Mouse (Mus musculus): ENCODE measurements around the gene Macf1.
A peak's percentile ranks its signal among the peaks of the same experiment; 100 is the strongest.

The Macf1 gene

GRCm38 (mm10) chr4:123684260-123684659 lies at the start of gene Macf1:
Gene Macf1, minus strand, starts transcription at chr4:123684360.
- no peak for DNase-seq

GRCm38 (mm10) chr4:123733532-123733931 lies 49.4 kb upstream of the Macf1 start:
- no peak for DNase-seq

GRCm38 (mm10) chr4:123732921-123733320 lies 48.8 kb upstream of the Macf1 start:
- DNase-seq, result no peak

DNA sequence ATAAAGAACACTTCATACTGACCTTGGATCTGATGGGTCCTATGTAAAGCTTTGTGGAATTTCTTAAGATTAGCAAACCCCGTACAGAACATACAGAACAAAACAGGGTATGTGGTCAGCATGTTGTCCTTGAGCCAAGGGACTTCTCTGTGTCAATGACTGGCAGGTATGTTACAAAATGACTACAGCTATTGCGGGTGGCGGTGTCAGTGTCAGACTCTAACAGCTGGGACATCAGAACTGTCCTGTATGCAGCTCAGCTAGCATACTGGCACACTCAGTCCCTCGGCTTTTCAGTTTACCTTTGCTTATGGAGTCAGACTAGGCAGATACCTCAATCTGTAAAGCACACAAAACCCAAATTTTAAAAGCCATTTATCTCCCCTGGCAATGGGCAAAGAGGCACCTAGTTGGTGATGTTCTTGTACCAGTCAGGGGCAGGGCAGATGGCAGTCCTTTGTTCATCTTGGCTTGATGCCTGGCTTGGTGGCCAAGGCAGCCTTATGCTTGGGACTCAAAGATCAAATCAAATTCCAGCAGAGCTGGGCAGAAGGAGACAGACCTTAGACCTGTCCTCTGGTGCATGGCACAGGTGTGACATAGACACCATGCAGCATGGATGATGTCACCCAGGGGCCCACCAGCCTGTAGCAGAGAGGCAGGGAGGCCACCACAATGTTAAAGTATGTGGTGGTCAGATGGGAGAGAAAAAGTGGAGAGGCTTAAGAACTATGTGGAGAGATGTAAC lies 48.2 kb upstream of the Macf1 start:
- DNase-seq, result no peak

DNA sequence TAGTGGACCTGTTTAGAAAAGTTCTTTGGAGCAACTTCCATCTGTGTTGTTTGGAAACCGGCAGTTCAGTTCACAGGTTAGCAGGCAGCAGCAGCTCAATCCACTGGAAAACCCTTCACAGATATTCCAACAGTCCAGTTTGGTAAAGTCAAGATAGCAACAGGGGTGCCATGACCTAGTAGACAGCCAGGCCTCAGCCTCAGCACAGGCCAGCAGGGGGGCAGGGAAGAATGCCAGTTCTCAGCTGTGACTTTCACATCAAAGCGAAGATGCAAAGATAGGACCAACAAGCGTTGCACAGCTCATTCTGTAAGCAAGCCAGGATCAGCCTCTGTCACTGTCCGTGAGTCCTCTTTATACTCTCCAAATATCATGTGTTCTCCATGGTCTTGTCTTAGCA lies 37.6 kb upstream of the Macf1 start:
- no peak for DNase-seq

DNA sequence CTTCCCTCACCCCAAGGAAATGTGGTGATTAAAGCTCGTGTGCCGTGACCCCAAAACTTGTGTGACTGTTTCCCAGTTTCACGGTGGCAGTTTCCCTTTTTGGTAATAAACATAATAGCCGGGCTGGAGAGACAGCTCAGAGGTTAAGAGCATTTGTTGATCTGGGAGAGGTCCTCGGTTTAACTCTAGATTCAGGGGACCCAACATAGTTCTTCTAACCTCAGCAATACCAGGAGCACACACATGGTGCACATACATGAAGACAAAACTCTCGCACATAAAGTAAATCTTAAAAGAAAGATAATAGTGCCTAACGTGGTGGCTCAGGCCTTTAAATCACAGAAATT lies 34.2 kb upstream of the Macf1 start:
- DNase-seq, result no peak

- DNase-seq, result peak; percentile 97
Measured at GRCm38 (mm10) chr4:123717574-123718433, 33.6 kb upstream of the Macf1 start, which contains the start of gene Ndufs5. Gene Ndufs5, minus strand, starts transcription at chr4:123718202.

- no peak for DNase-seq
Measured at GRCm38 (mm10) chr4:123712431-123712830, 28.3 kb upstream of the Macf1 start.

DNA sequence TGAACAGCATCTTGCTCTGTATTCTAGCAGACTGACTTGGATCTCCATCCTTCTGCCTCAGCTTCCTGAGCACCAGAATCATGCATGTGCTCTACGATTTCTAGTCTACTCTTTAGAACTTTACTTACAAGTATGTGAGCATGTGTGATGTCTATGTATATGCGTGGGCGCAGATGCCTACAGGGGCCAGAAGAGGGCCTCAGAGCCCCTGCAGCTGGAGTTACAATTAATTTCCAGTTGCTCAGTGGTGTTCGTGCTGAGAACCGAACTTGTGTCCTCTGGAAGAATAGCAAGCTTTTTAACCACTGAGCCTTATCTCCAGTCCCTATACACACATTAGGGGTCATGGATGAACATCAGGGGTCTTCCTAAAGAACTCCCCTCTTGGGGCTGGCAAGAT lies 23.2 kb upstream of the Macf1 start:
- DNase-seq, result no peak

DNA sequence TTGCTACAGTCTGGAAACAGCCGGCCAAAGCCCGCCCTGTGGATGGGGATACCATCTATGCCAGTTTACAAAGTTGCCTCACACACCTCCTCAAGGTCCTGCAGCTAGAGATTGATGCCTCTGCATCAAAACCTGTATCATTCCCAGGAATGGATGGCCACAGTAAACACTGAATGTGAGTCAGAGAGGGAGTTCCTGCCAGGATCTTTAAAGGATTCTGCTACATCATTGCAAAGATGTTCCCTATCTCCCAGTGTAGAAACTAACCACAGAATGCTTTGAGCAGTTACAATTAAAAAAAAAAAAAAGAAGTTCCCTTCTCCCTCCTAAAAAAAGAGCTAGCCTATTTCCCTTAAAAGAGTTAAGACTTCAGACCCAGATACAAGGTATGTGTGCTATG lies 21.2 kb upstream of the Macf1 start:
- no peak for DNase-seq

GRCm38 (mm10) chr4:123693384-123693783 lies 9.2 kb upstream of the Macf1 start:
- DNase-seq, result no peak

DNA sequence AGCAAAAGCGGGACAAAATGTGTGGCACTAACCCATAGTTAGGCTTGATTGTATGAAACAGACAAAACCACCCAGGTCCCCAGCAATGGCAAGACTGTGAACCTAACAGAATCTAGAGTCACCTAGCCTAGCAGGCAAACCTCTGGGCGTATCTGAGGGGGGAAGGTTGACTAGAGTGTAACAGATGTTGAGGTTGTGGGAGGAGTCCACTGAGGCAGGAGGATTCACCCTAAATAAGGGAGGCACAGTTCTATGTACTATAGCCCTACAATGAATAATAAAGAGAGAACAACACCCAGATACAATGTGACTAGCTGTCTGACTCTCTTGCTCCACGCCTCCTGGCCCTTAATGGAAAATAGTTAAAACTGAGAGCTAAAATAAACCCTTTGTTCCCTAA lies 7.9 kb upstream of the Macf1 start:
- DNase-seq, result no peak

DNA sequence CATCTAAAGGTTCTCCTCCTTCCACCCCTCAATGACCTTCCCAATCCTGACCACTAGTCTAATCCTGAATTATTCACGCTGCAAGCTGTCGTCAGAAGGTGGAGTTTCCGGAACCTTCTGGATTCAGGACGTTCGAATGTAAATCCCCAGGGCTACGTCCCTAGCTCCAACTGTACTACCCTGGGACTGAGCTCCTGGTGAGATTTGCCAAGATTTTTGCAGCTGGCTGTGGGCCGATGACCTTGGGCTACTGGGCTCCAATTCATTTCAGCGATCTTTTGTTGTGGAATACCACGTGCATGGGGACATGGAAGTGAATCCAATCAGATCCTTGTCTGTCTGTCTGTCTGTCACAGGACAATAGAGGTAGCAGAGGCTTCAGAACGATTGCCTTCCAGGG lies 6.2 kb upstream of the Macf1 start:
- DNase-seq, result no peak

DNA sequence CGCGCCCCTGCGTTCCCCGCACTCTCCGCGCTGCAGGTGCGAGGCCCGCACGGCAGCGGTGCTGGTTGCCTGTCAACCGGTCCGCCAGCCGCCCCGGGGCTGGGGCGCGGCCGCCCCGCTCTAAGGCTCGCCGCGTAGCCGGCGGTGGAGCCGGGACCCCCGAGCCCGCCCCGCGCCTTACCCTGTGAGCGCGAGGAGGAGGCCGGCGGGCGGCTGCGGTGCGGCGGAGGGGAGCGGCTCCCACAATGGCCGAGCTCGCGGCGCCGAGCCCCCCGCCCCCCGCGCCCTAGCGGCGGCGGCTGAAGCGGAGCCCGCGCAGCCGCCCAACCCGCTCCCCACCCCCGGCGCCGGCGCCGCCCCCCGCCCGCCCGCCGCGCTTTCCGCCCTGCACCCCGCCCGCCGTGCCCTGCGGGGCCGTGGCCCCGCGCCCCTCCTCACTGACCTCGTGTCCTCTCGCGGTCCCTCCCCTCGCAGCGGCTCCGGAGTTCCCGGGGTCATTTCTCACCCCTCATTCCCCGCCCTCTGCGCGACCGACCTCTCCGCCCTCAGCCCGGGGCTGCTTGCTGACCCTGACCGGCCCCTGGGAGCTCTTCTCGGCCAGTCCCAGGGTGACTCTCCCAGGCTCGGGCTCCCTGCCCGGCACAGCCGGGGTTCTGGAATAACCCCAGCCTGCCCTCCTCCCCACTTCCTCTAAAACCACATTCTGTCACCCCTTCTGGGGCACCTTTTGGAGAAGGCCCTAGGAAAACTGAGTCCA lies 3.0 kb upstream of the Macf1 start:
- DNase-seq, result peak; percentile 64

DNA sequence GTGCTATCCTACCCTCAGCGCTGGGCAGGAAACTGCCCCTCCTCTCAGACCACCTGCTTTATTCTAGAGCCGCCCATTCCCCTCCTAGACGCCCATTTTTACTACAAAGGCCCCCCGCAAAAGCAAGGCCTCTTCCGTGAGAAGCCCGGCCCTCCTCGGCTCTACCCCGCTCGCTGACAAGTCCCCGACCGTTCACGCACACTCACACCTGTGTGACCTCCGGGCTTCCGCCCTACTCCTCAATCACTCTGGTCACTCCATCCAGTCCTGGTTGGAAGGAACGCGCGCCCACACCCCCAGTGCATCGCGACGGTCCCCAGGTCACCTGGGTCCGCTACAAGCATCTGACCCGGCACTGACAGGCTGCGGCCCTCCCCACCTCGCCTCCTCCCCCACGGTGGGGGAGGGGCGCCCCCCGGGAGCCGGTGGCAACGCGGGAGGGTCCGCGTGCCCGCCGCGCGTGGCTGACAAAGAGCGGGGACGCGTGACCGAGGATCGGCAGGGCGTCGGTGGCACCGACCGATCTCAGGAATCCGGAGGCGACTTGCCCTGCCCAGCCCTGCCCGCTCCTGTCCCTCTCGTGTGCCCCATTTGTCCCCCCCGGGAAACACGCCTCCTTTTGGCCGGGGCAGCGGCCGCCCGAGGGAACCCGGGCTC lies 2.3 kb upstream of the Macf1 start:
- no peak for DNase-seq

- DNase-seq, result no peak
Measured at GRCm38 (mm10) chr4:123685506-123686242, 1.5 kb upstream of the Macf1 start.

DNA sequence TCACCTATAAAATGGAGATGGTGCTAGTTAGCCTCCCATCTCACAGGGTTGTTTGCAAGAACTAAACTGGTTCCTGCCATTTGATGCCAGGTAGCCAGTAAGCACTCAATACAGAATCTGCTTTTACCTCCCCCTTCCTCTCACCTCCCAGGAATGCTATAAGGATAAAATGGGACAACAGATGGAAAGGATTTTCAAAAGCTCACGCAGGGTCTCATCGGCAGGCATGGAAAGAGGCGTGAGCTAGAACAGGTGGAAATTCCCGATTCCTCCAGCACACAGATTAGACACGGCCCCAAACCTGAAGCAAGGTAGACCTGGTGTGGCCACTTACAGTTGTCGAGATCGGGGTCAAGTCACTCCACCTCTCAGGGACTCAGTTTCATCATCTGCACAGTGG lies 886 bp upstream of the Macf1 start:
- no peak for DNase-seq

DNA sequence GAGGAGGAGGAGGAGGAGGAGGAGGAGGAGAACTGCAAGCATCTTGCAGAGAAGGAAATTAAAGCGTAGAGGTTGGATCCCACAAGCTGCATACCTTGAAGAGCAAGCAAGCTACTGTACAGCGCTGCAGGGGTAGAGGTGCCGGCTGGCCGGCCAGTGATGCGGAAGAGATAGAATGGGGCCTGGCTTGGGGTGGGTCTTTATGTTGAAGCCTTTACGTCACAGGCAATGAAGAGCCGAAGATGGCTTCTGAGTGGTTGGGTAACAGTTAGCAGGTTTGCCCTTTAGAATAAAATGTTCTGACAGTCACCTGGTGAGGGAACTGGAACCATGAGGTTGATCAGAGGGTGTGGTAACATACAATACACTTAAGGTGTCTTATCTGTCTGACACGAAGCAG lies 1.9 kb downstream of the Macf1 start:
- DNase-seq, result no peak

GRCm38 (mm10) chr4:123680962-123681361 lies 3.2 kb downstream of the Macf1 start:
- DNase-seq, result no peak

DNA sequence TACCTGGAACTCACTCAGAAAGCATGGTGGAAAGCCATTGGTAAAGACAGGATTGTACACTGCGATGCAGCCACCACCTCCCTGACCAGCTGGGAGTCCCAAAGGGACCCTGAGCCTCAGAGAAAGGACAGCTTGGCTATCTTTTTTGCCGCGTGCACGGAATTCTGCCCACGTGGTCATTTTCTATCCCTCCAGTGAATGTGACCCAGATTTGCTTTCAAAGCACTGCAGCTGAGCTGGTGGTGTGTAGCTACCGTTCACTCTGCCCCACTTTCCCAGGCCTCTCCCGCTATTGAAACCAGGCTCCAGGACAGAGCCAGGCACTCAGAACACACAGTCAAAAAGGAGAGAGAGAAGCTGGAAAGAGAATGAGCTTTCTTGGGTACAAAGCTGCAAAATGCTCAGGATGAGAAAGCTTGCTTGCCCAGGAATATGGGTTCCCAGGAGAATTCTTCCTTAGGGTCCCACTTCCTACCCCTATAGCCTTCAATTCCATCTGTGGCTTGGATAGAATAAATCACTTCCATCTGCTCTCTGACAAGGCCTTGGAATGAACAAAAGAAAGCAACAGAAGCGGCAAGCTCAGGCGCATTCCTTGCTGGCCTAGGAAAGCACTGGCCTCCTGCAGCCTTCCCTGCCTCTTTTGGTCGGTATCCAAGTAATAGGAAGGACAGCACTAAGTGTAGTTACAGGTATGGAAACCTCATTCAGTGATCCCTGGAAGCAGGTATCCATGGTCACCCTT lies 6.9 kb downstream of the Macf1 start:
- no peak for DNase-seq

DNA sequence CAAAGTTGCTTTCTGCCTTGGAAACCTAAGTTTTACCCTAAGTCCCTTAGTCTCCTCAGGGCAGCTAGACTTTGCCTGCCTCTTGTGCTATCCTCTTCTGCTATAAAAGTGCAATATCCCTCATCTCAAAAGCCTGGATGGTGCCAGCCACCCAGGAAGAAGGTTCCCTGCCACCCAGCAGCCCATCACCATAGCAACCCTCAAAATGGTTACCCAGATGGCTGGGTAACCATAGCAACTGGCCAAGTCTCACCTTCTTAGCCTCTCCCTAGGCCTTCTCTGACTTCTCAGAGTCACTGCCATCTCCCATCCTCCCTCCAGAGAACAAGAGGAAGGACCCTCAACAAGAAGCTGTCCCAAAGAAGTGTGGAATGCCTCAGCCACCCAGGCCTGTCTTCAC lies 13.6 kb downstream of the Macf1 start:
- no peak for DNase-seq

DNA sequence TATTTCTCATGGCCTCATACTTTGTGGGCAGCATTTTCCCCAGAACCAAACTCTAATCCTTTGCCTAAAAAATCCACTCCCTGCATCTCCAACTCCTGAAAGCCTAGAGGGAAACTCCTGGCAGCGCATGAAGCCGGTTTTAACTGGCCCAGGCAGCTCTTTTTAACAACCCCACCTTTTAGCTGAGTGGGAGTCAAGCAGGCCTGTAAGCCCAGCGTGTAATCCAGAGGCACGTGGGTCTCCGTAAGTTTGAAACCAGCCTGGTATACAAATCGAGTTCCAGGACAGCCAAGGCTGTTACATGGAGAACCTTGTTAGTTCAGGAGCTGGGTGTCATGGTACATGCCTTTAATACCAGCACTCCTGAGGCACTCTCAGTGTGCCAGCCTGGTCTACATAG lies 14.5 kb downstream of the Macf1 start:
- no peak for DNase-seq
